Mouse (Mus musculus): ENCODE measurements around the gene Anapc7. TPM values are rescaled to one million over a fixed set of nuclear protein-coding genes. Genes with fewer than 3 reads are reported as not detected.

Gene Anapc7
- polyA plus RNA-seq (2017; shearing (Covaris generic)): 40.0 TPM

DNA sequence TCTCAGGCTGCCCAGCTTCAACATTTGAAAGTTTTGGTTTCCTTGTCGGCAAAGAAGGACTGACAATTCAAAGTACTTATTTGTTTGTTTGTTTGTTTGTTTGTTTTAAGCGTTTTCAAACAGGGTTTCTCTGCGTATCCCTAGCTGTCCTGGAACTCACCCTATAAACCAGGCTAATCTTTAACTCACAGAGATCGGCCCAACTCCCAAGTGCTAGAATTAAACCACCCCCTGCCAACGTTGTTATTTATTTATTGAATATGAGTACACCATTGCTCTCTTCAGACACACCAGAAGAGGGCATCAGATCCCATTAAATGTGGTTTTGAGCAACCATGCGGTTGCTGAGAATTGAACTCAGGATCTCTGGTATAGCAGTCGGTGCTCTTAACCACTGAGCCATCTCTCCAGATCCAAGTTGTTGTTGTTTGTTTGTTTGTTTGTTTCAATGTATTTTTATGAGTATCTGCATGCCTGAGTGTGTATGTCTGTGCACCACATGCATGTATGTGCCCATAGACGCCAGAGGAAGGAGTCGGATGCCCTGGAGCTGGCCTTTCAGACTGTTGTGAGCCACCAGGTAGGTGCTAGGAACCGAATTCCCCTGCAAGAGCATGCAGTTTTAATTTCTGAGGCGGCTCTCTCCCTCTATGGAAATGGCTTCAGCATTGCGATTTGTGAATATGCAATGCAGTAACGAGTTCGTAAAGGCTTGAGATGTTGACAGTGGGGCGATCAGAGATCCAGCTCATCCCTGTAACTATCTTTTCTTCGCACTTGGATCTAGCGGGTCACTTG lies at the start of gene Anapc7:
Gene Anapc7, plus strand, starts transcription at position 423 of the 798 bp plus-strand sequence.

DNA sequence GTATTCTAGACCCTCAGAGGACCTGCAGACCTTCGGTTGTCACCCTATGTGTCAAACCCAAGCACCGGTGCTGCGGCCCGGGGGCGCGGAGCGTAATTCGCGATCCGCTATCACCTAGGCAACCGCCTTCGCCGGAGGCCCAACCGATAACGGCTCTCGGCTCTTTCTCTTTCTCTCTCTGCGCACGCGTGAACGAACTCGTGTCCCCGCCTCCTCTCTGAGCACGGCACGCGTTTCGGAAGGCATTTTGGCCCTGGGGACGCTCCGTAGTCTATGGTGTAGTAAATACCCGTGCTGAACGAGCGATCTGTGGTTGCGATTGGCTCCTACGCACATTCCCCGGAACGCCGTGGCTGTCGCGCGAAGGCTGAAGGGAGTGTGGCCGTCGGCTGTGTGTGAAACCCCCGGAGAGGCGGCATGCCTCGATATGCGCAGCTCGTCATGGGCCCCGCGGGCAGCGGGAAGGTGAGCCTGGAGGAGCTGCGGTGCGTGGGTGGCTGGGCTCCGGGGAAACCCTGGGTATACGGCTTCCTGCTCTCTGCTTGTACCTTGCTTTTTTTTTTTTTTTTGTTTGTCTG lies 49.2 kb upstream of the Anapc7 start, which contains the start of gene Fam216a:
Gene Fam216a, minus strand, starts transcription at position 173 of the 578 bp plus-strand sequence.

DNA sequence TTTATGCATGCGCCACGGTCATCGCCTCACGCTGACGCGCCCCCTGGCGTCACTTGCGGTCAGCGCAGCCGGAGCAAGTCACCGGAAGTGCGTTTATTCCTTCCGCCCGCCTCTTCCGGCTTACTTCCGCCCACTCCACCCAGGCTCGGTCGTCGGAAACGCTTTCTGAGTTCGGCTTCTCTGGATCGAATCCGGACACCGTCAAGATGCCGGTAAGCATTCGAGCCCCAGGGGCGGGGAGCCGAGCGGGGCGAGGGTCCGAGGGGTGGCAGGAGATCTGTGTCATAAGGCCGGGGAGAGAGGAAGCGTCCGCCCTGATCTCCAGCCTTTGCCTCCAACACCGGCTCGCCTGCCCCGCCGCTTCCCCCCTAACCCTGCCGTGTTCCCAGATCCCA lies 29.7 kb upstream of the Anapc7 start, which contains the start of gene Arpc3:
Gene Arpc3, plus strand, starts transcription at position 93 of the 395 bp plus-strand sequence.

Other genes starting within 250 kb of the Anapc7 start
- 125 TPM for gene Hvcn1, start 214.9 kb upstream of the Anapc7 start, polyA plus RNA-seq (2017; shearing (Covaris generic))
- 2.4 TPM for gene Tctn1, start 157.2 kb upstream of the Anapc7 start, polyA plus RNA-seq (2017; shearing (Covaris generic))
- gene Pptc7, start 137.3 kb upstream of the Anapc7 start, polyA plus RNA-seq (2017; shearing (Covaris generic)): 14.5 TPM
- 11.2 TPM for gene Rad9b, start 67.5 kb upstream of the Anapc7 start, polyA plus RNA-seq (2017; shearing (Covaris generic))
- gene Vps29, start 67.3 kb upstream of the Anapc7 start, polyA plus RNA-seq (2017; shearing (Covaris generic)): 158 TPM
- 77.2 TPM for gene Gpn3, start 49.8 kb upstream of the Anapc7 start, polyA plus RNA-seq (2017; shearing (Covaris generic))
- gene Fam216a, start 49.3 kb upstream of the Anapc7 start, polyA plus RNA-seq (2017; shearing (Covaris generic)): 12.7 TPM
- gene Arpc3, start 29.8 kb upstream of the Anapc7 start, polyA plus RNA-seq (2017; shearing (Covaris generic)): 568 TPM
- 7.2 TPM for gene Atp2a2, start 80.5 kb downstream of the Anapc7 start, polyA plus RNA-seq (2017; shearing (Covaris generic))
- gene Ift81, start 192.8 kb downstream of the Anapc7 start, polyA plus RNA-seq (2017; shearing (Covaris generic)): 4.3 TPM
- 176 TPM for gene P2rx7, start 222.2 kb downstream of the Anapc7 start, polyA plus RNA-seq (2017; shearing (Covaris generic))